Mouse (Mus musculus) spleen, adult 2 months (tissue): Measurements from ENCODE around the gene Snupn. TPM values are rescaled to one million over a fixed set of nuclear protein-coding genes. Genes with fewer than 3 reads are reported as not detected.

Source experiments
- DNase-seq, 2 experiments: peaks; one replicate each; pipeline versions ENCODE4 v3.0.0 to v3.0.0-alpha.2; 2012 to 2021; ENCODE audit warnings: low spot score in 2 of 2, low read depth in 1 of 2
- H3K27ac ChIP-seq: fragments of 200-500 bp; 2 replicates; pipeline ENCODE4 v1.5.1; 2012; ENCODE audit warnings: low read length, inconsistent platforms; ENCODE audit not compliant: insufficient read depth
- H3K27me3 ChIP-seq: fragments of 200-500 bp; 2 replicates; pipeline ENCODE4 v1.6.1; 2012; ENCODE audit warnings: mild to moderate bottlenecking, moderate library complexity, low read length, inconsistent platforms; ENCODE audit not compliant: control insufficient read depth, insufficient read depth
- H3K36me3 ChIP-seq: fragments of 200-500 bp; 2 replicates; pipeline ENCODE4 v1.6.1; 2012; ENCODE audit warnings: mild to moderate bottlenecking, low read length, inconsistent platforms; ENCODE audit not compliant: control insufficient read depth, insufficient read depth
- H3K4me1 ChIP-seq: fragments of 200-500 bp; 2 replicates; pipeline ENCODE4 v1.6.1; 2011; ENCODE audit warnings: inconsistent platforms; ENCODE audit not compliant: control insufficient read depth, insufficient read depth, insufficient read length
- H3K4me3 ChIP-seq: fragments of 200-500 bp; 2 replicates; pipeline ENCODE4 v1.5.1; 2011; ENCODE audit warnings: mild to moderate bottlenecking, inconsistent platforms; ENCODE audit not compliant: insufficient read depth, insufficient read length; ENCODE audit errors: extremely low read depth
- CTCF ChIP-seq: fragments of 200-500 bp; IDR thresholded peaks from 2 replicates; pipeline ENCODE4 v1.5.1; 2011; ENCODE audit warnings: mild to moderate bottlenecking, inconsistent platforms; ENCODE audit not compliant: insufficient read depth, insufficient read length, insufficient replicate concordance; ENCODE audit errors: extremely low read depth
- POLR2A ChIP-seq: fragments of 200-500 bp; IDR thresholded peaks from 2 replicates; pipeline ENCODE4 v1.6.1; 2011; ENCODE audit warnings: low read depth, low read length, inconsistent platforms
- WGBS: fragments of 180-500 bp; shearing (Covaris S2); methylation state at CpG from one replicate; pipeline ENCODE4 v1.1.7; 2018; 5-methylcytosine and 5-hydroxymethylcytosine counted together
- polyA plus RNA-seq: library from polyadenylated mRNA; depleted of rRNA; stranded (reverse); fragments of >200 nt; gene quantifications from 2 replicates; pipeline ENCODE4 v1.2.3, GENCODE M21; 2012

Gene Snupn
- polyA plus RNA-seq, 1 experiment, result 3.7 TPM

DNA sequence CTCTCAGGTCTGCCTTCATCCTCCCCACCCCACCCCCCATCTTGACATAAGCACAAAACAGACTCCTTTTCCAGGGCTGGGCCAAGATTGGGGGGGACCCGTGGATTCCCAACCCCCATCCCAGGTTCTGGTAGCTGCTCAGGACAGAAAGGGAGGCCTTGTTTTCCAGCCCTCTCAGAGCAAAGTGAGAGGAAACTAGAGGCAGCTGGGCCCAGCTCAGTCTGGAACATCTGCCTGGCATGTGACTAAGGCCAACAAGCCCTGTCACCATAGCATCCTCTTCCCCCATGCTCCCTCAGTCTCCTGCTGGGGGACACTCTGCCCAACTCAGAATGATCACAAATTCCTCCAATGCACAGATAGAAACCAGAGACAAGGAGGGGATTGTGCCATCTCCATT, 35.6 kb upstream of the Snupn start:
- Histone ChIP-seq H3K27ac (no peak overlapping the region), H3K4me1 (no peaks in the 10 kb centered on the region), H3K27me3 (no peaks in the 10 kb centered on the region), H3K36me3 (no peaks in the 10 kb centered on the region), H3K4me3 (no peak overlapping the region)
- WGBS, result 68% methylated on average over 1 of the region's 1 CpGs
- TF ChIP-seq POLR2A (no peak), CTCF (no peak)
- no peak for DNase-seq

DNA sequence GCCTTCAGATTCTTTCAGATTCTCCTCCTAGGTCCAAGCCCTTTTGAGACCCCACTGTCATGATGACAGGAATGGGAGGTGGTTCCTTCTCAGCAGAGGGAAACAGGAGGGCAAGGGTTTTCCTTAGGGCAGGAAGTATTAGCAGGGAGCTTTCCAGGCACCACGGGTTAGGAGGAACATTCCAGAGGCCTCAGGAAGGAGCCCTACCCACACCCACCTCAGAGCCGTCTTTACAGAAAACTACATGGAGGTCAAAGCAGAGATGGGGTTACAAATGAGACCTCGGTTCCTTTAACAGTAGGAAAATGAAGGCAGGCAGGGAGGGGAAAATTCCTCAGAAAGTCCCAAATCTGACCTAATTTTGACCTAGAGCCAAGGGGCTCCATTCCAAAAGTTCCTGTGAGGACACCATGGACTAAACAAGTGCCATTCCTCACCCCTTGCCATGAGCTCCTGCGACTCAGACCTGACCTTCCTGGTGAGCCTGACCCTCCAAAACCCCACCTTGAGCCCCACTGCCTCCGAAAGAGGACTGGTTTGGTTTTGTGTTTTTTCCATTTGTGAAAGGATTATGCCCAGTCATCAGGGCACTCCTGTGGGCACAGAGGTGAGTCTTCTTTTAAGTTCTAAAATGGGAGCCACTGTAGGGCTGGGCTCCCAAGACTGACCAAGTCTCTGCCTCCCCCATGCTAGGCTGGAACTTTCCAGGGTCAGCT, 34.8 kb upstream of the Snupn start:
- H3K4me3 ChIP-seq, result no peak overlapping the region
- H3K27me3 ChIP-seq, result no peaks in the 10 kb centered on the region
- no peak overlapping the region for H3K27ac ChIP-seq
- no peak for DNase-seq
- TF ChIP-seq POLR2A (no peak), CTCF (no peak)
- H3K4me1 ChIP-seq, result no peaks in the 10 kb centered on the region
- no peaks in the 10 kb centered on the region for H3K36me3 ChIP-seq
- WGBS, result 83% methylated on average over 5 of the region's 5 CpGs

DNA sequence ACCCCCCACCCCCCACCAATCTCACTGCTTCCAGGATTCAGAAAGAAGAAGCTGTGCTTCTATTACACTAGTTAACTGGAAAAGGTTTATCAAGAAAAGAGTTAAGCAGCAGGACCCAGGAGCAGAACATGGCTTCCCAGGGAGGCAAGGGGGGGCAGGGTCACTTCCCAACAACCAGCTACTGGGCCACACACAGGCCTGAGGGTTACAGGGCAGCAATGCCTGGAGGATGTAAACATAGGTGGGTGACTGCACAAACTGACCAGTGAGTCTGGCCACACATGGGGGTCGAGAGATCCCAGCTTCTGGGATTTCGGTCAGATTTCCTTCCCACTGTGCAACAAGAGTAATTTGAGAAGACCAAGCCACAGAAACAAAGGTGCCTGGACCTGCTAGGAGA, 33.5 kb upstream of the Snupn start:
- WGBS, result 91% methylated on average over 2 of the region's 2 CpGs
- TF ChIP-seq POLR2A (no peak), CTCF (no peak)
- no peak for DNase-seq

DNA sequence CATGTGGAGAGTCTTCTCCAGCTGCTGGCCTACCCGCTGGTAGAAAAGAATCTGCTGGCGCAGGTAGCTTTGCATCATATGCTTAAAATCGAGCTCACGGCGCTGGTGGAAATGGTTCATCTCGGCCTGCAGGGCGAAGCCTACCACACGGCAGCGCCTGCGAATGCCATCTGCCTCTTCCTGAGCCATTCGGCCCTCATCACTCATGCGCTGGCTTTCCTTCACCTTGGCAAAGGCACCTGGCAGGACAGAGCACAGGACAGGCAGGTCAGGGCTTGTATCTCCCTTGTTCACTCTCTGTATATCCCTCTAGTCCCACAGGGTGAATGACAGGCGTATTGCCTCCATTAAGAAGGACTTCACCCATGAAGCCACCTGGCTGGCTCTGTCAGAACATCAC, 32.2 kb upstream of the Snupn start:
- 93% methylated on average over 13 of the region's 13 CpGs for WGBS
- Histone ChIP-seq H3K27ac (no peak overlapping the region), H3K4me1 (no peaks in the 10 kb centered on the region), H3K27me3 (no peaks in the 10 kb centered on the region), H3K4me3 (no peak overlapping the region), H3K36me3 (no peaks in the 10 kb centered on the region)
- TF ChIP-seq CTCF, result no peak
- no peak for TF ChIP-seq POLR2A
- no peak for DNase-seq

More for the DNA sequence above, 33.5 kb upstream of the Snupn start:
- H3K27me3 ChIP-seq, result no peaks in the 10 kb centered on the region
- H3K27ac ChIP-seq, result no peak overlapping the region
- H3K4me1 ChIP-seq, result no peaks in the 10 kb centered on the region
- no peak overlapping the region for H3K4me3 ChIP-seq
- H3K36me3 ChIP-seq, result no peaks in the 10 kb centered on the region

DNA sequence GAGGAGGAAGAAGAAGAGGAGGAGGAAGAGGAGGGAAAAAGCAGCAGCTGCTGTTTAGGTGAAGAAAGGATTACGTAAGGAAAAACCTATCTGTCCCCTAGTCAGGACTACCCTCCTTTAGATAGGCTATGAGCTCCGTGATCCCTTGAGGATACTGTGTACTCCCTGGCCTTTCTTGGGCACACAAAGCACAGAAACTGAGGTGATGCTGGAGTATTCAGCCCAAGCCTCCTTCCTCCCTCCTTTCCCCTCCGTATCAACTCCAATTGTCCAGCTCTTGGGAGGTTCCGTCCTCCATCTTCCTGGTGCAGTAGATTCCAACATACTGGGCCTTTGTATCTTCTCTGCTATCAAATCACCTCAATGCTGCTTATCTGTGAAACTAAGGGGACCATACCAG, 27.9 kb upstream of the Snupn start:
- no peak for DNase-seq
- TF ChIP-seq CTCF (no peak), POLR2A (no peak)
- Histone ChIP-seq H3K4me3 (no peak overlapping the region), H3K36me3 (no peaks in the 10 kb centered on the region), H3K27ac (no peak overlapping the region), H3K4me1 (no peaks in the 10 kb centered on the region), H3K27me3 (no peaks in the 10 kb centered on the region)
- 87% methylated on average over 4 of the region's 4 CpGs for WGBS

DNA sequence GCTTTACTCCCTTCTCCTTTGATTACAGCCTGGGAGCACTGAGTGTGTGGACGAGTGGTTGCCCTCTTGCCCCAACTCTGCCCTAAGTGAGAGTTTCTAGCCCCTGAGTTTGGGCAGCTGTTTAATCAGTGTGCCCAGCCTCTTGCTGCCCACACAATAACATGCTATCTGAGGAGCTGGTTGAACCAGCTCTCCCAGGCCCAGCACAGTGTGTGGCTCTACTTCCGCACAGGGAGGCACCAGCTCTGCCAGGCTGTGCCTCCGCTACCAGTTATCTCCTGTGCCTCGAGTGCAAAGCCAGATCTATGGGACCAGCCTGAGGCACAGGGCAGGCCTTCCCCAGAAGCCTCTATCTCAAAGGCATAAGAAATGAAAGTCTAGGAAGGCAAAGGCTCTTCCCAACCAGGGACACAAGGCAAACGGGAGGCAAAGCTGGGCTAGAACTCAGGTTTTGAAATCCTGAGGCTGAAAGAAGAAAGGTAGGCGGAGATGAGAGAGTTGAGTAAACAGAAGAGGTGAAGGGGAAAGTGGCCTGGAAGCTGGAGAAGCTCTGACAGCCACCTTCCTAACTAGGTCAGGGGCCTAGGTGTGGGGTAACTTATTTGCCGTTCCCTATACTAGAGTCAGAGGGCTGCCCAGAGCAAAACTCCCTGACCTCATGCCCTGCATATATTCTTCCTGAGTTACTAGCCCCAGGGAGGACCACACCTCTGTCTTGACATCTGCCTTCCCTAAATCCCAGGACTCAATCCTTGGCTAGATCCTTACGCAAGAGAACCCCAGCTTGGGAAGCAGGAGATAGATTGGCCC, 26.6 kb upstream of the Snupn start:
- TF ChIP-seq CTCF (no peak), POLR2A (no peak)
- 70% methylated on average over 8 of the region's 8 CpGs for WGBS
- Histone ChIP-seq H3K36me3 (no peaks in the 10 kb centered on the region), H3K27ac (peak overlapping the region; percentile 21; the same call in 1 of the 2 replicates), H3K4me3 (peak overlapping the region; percentile 17), H3K27me3 (no peaks in the 10 kb centered on the region), H3K4me1 (no peaks in the 10 kb centered on the region)
- DNase-seq, result no peak

DNA sequence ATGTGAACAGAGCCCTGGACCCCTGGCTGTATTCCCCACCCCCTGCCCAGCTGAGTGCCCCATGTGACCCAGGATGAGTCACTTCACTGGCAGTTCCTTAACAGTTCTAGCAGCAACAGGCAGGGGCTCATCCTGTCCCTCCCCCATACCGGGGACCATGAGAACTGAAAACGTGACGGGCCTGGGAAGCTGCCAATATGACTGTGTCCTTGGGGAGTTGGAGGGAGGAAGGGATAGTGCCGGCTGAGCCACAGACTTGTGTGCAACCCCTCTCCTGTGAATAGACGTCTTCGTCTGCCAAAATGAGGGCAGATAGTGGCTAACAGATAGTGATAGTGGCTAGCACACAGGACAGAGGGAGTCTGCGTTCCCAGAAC, 26.0 kb upstream of the Snupn start:
- no peaks in the 10 kb centered on the region for H3K36me3 ChIP-seq
- DNase-seq, result peak in 1 of 2 experiments; percentile 16
- H3K4me1 ChIP-seq, result no peaks in the 10 kb centered on the region
- TF ChIP-seq CTCF (no peak), POLR2A (no peak)
- WGBS, result 33% methylated on average over 7 of the region's 7 CpGs
- peak overlapping the region; percentile 23 for H3K4me3 ChIP-seq
- H3K27me3 ChIP-seq, result no peaks in the 10 kb centered on the region; the same call in 1 of the 2 replicates
- H3K27ac ChIP-seq, result no peak overlapping the region
